Mouse (Mus musculus) forebrain, embryonic 13.5 days (tissue): ENCODE measurements around the gene Vezf1. TPM values are rescaled to one million over a fixed set of nuclear protein-coding genes. Genes with fewer than 3 reads are reported as not detected.

ENCODE experiments used
- ATAC-seq: fragments of 200-750 bp; cut with Nextera tagmentation; 2 replicates; pipeline ENCODE4 v1.8.0; 2017
- H3K27ac ChIP-seq: fragments of 300-500 bp; sonication (generic); 2 replicates; pipeline ENCODE4 v1.5.1; 2015; ENCODE audit warnings: inconsistent platforms, mild to moderate bottlenecking, moderate library complexity
- H3K27me3 ChIP-seq: fragments of 300-500 bp; sonication (generic); 2 replicates; pipeline ENCODE4 v1.6.1; 2015; ENCODE audit warnings: mild to moderate bottlenecking, inconsistent platforms
- H3K36me3 ChIP-seq: fragments of 300-500 bp; sonication (generic); 2 replicates; pipeline ENCODE4 v1.6.1; 2015; ENCODE audit warnings: mild to moderate bottlenecking, inconsistent platforms; ENCODE audit not compliant: poor library complexity, severe bottlenecking
- H3K4me1 ChIP-seq: fragments of 300-500 bp; sonication (generic); 2 replicates; pipeline ENCODE4 v1.6.1; 2015; ENCODE audit warnings: inconsistent platforms
- H3K4me2 ChIP-seq: fragments of 300-500 bp; sonication (generic); 2 replicates; pipeline ENCODE4 v1.6.1; 2015; ENCODE audit warnings: inconsistent platforms, mild to moderate bottlenecking, moderate library complexity
- H3K4me3 ChIP-seq: fragments of 300-500 bp; sonication (generic); 2 replicates; pipeline ENCODE4 v1.5.1; 2015; ENCODE audit warnings: mild to moderate bottlenecking, inconsistent platforms
- H3K9ac ChIP-seq: fragments of 300-500 bp; sonication (generic); 2 replicates; pipeline ENCODE4 v1.6.1; 2015; ENCODE audit warnings: mild to moderate bottlenecking, inconsistent platforms
- H3K9me3 ChIP-seq: fragments of 300-500 bp; sonication (generic); replicated peaks from 2 replicates; pipeline ENCODE4 v1.6.1; 2016; ENCODE audit warnings: inconsistent platforms
- WGBS: fragments of 180-500 bp; shearing (Covaris S2); methylation state at CpG from one replicate; pipeline ENCODE4 v1.1.7; 2015; 5-methylcytosine and 5-hydroxymethylcytosine counted together
- polyA plus RNA-seq: library from polyadenylated mRNA; unstranded; fragments of >200 nt; fragmentation: Nextera tagmentation; extraction: Ambion mirVana; gene quantifications from 2 replicates; pipeline ENCODE4 v1.2.1, GENCODE M21; 2015

Gene Vezf1
- polyA plus RNA-seq, 1 experiment from 2014 or later, result 65.6 TPM

DNA sequence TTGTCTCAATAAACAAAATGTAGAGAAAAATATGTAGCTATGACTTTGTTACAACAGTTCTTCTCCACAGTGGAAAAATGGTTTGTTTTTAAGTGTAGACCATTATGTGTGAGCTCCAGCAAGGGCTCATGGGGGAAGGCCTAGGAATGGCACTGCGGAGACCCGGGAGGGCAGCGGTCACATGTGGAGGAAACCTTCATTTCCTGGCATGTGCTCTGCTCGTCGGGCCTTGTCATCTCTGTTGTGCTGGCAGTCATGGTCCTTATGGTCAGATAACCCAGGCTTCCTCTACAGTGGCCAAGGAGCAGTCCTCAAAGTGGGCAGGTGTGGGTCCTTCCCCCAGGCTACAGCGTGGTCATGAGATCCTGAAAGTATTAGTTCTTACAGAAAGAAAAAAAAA is 15.6 kb downstream of the Vezf1 start:
- Histone ChIP-seq H3K4me2 (no peak overlapping the region), H3K27ac (no peak overlapping the region), H3K27me3 (no peaks in the 10 kb centered on the region), H3K4me1 (peaks cover 18% of the 10 kb centered on the region), H3K4me3 (no peak overlapping the region), H3K36me3 (peaks cover 61% of the 10 kb centered on the region), H3K9me3 (no peaks in the 10 kb centered on the region), H3K9ac (no peak overlapping the region)
- 84% methylated on average over 6 of the region's 6 CpGs for WGBS
- ATAC-seq, result no peak

DNA sequence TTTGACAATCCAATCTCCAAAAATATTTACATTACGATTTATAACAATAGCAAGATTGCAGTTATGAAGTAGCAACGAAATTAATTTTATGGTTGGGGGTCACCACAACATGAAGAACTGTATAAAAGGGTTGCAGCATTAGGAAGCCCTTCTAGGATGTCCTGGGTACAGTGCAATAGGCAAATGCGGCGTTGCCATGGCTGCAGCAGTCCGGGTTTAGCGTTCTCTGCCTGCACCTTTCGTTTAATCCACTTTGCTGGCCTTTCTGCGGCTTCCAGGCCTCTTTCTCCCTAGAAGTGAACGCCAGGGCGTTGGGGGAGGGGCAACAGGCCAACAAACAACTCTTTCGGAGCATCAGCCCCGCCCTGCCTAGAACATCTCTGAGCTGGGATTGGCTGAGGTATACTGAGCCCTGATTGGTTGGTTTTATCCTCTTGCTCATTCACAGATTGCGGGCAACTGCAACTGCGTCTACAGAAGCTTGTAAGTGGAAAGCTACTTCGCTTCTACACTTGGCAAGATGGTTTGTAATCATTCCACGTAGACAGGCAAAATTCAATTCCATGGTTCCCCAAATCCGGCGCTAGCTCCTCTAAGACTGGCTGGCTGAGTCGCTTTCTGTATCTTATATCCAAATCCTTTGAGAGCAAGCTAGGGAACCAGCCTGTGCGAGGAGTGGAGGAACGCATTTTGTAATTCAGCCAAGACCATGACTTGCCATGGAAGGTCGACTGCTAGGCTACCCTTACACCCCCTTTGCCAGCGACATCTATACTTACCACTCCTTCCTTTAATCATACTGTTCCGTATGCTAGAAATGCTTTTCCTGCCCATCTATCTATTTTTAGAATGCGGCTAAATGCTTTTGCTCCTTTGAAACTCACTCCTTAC is 18.9 kb downstream of the Vezf1 start:
- peak overlapping the region; percentile 59 for H3K4me2 ChIP-seq
- peaks cover 18% of the 10 kb centered on the region for H3K4me1 ChIP-seq
- 5% methylated on average over 25 of the region's 25 CpGs for WGBS
- peaks cover 29% of the 10 kb centered on the region for H3K36me3 ChIP-seq
- H3K9me3 ChIP-seq, result no peaks in the 10 kb centered on the region
- ATAC-seq, result peak; percentile 98
- peak overlapping the region; percentile 31 for H3K4me3 ChIP-seq
- H3K27ac ChIP-seq, result peak overlapping the region; percentile 70
- H3K9ac ChIP-seq, result peak overlapping the region; percentile 51
- no peaks in the 10 kb centered on the region for H3K27me3 ChIP-seq

DNA sequence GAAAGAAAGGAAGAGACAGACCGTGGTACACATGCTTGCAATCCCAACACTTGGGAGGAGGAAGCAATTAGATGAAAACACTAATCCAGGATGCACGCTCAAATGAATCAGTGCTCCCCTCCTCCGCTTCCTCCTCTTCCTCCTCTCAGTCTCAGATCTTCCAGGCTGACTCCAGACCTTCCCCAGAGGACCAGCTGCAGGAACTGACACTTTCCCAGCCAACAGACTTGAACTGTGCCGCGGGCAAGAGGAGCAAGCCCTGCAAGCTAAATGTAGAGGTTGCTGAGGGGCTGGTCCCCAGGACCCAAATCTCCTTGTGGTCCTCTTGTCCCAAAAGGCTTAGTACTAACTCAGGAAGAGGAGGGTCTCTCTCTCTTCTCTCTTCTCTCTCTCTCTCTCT is 21.1 kb downstream of the Vezf1 start:
- Histone ChIP-seq H3K9ac (no peak overlapping the region), H3K9me3 (no peaks in the 10 kb centered on the region), H3K4me2 (no peak overlapping the region), H3K36me3 (peaks cover 14% of the 10 kb centered on the region; the same call in 1 of the 2 replicates), H3K4me1 (peaks cover 18% of the 10 kb centered on the region), H3K4me3 (no peak overlapping the region), H3K27ac (no peak overlapping the region), H3K27me3 (no peaks in the 10 kb centered on the region)
- WGBS, result 69% methylated on average over 5 of the region's 5 CpGs
- no peak for ATAC-seq

DNA sequence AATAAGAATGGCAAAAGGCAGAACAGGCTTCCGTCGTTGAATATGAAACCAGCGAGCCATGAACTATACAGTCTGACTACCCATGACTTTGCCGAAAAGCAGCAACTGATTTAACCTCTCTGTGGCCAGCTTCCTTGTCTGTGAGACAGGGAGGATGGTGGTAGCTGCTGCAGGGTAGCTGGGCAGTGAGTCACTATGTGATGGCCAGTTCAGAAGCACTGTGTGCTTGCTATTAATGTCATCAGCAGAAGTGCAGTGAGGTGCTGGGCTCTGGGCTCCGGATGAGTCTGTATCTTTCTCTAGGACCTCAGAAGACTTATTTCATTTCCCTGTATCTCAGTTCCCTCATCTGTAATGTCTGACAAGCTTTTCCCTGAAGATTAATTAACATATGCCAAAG is 22.2 kb downstream of the Vezf1 start:
- Histone ChIP-seq H3K9me3 (no peaks in the 10 kb centered on the region), H3K9ac (no peak overlapping the region; the same call in 1 of the 2 replicates), H3K36me3 (0 out of 2 replicates have a peak, but pooled peaks cover 3% of the 10 kb centered on the region), H3K27me3 (no peaks in the 10 kb centered on the region), H3K4me3 (no peak overlapping the region), H3K27ac (no peak overlapping the region), H3K4me2 (no peak overlapping the region), H3K4me1 (peaks cover 18% of the 10 kb centered on the region)
- ATAC-seq, result no peak
- whole genome bisulfite sequencing, result 66% methylated on average over 5 of the region's 5 CpGs

DNA sequence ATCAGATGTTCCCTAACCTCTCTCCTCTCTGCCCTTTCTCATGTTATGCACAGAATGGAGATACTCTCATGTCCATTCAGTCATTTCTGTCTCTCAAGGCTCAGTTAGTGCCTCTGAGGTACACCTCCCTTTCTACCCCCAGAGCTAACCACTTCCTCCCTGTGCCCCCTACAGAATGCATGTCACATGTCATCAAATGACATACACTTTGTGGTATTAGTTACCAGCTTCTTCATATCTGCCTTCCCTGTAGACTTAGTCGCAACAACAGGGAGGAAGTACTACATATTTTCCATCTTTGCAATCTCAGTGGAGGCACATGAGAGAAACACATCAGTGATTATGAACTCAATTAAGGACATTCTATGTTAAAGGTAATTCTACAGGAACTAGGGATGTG is 23.9 kb downstream of the Vezf1 start:
- Histone ChIP-seq H3K4me1 (peaks cover 8% of the 10 kb centered on the region), H3K4me2 (no peak overlapping the region), H3K9me3 (no peaks in the 10 kb centered on the region), H3K27ac (no peak overlapping the region), H3K9ac (no peak overlapping the region), H3K36me3 (no peaks in the 10 kb centered on the region), H3K4me3 (no peak overlapping the region), H3K27me3 (peaks cover 1% of the 10 kb centered on the region; the same call in 1 of the 2 replicates)
- no peak for ATAC-seq
- 94% methylated on average over 1 of the region's 1 CpGs for WGBS

DNA sequence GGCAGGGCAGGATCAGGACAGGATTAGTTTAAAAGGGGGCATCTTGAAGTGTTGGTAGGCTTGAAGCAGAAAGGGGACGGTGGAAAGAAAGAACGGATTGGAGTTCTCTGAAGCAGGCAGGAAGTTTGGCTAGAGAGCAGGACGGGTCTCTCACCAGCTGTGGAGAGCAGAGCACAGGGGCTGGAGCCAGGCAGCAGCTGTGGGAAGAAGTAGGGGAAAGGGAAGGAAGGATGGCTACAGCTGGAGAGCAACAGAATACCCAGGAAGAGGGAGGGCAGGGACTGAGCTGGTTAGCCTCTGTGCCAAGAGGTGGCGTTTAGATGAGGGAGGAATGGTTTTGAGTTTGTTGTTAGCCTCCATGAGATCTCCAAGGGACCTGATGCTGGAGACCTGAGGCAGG is 29.1 kb downstream of the Vezf1 start:
- no peaks in the 10 kb centered on the region for H3K9me3 ChIP-seq
- peaks cover 33% of the 10 kb centered on the region for H3K4me1 ChIP-seq
- no peak overlapping the region for H3K9ac ChIP-seq
- peaks cover 13% of the 10 kb centered on the region for H3K27me3 ChIP-seq
- ATAC-seq, result no peak
- H3K36me3 ChIP-seq, result no peaks in the 10 kb centered on the region
- H3K4me3 ChIP-seq, result no peak overlapping the region
- H3K27ac ChIP-seq, result no peak overlapping the region
- no peak overlapping the region for H3K4me2 ChIP-seq
- WGBS, result 27% methylated on average over 4 of the region's 4 CpGs

DNA sequence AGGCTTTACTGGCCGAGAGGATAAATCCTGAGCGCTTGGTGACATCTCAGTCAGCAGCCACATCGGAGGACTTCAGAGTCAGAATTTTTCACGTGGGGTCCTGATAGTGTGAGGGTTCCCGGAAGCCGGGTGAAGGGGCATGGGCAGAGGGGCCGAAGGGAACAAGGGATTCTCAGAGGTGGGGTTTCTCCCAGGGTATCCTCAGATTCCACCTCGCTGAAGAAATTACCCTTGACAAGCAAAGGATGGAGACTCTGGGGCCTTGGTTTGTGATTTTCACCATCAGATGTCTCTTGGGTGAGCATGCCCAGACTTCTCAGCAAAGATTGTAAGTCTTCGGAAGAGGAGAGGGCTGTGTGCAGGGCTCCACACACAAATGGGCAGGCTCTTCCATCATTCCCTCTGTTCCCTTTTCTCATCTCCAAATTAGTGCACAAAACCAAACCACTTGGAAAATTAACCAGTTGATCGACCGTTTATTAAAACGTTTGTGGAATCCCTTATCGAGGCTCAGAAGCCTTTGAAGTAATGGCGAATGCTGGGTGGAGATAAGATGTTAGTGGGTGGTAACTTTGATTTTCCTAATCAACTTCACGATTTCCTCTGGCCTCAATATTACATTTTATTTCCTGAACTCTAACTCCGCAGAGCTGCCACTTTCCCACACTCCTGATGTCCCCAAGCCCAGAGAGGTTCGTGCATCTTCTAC is 30.1 kb downstream of the Vezf1 start, which contains the start of gene Cuedc1:
Gene Cuedc1 (plus strand): TSS at position 38 of the 709 bp plus-strand sequence.
- H3K27me3 ChIP-seq, result peaks cover 13% of the 10 kb centered on the region
- H3K4me2 ChIP-seq, result peak within 1 kb of the TSS; percentile 82
- peak within 1 kb of the TSS; percentile 86 for H3K27ac ChIP-seq
- no peaks in the 10 kb centered on the region for H3K36me3 ChIP-seq
- ATAC-seq, result no peak
- H3K9ac ChIP-seq, result peak within 1 kb of the TSS; percentile 97
- peak within 1 kb of the TSS; percentile 84 for H3K4me3 ChIP-seq
- no peaks in the 10 kb centered on the region for H3K9me3 ChIP-seq
- H3K4me1 ChIP-seq, result peaks cover 33% of the 10 kb centered on the region
- 30% methylated on average over 17 of the region's 17 CpGs for WGBS

DNA sequence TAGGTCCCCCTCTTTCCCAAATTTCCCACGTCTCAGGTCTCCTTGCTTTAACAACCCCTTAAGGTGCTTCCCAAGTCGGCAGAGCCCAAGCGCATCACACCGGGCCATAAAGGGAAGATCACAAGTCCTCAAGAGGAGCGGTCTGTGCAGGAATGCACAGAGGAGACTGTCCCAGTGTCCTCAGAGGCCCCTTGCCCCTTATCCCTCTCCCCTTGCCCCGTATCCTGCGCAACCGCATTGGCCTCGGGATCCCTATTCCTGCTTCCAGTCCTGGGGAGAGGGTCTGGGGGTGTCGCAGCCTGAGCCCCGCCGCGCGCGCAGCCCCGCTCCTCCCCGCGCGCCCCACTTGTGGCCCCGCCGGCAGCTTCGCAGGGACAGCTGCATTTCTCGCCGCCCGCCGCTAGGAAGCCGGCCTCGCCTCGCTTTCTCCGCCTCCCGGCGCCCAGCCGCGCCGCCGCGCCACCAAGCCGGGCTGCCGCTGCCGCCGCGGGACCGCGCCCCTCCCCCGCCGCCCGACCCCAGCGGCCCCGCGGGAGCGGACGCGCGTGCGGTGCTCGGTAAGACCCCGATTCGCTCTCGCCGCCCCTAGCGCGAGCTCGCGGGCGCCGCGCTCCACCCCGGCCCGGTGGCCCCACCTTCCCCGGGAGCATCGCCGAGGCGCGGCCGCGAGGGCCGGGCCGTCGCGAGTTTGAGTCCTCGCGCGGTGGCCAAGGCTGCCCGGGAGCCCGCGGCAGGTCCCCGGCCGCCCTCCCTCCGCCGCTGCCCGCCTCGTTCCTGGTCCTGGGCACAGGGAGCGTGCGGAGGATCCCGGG is 30.9 kb downstream of the Vezf1 start:
- peak; percentile 68 for ATAC-seq
- peak overlapping the region; percentile 97 for H3K9ac ChIP-seq
- peaks cover 33% of the 10 kb centered on the region for H3K4me1 ChIP-seq
- peak overlapping the region; percentile 86 for H3K27ac ChIP-seq
- peak overlapping the region; percentile 82 for H3K4me2 ChIP-seq
- peaks cover 13% of the 10 kb centered on the region for H3K27me3 ChIP-seq
- H3K36me3 ChIP-seq, result no peaks in the 10 kb centered on the region
- WGBS, result 1% methylated on average over 63 of the region's 95 CpGs
- H3K9me3 ChIP-seq, result no peaks in the 10 kb centered on the region
- peak overlapping the region; percentile 84 for H3K4me3 ChIP-seq

DNA sequence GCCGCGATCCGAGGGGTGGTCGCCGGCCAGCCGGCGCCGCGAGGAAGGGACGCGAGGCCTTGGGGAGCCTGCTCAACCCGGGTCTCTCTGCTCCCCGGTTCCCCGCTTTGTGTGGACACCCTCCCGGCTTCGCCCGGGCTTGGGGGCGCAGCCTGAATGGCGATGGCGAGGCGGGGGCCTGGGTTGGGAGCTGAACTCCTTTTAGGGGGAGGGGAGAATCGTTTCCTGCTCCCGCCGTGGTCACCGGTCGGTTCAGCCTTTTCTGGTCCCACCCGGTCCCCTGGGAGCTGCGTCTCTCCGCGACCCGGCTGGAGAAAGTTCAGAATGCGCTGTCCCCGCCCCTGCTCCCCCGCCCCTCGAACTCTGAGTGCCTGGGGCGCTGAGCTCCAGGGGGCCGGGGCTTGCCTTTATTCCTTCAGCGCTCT is 31.5 kb downstream of the Vezf1 start:
- no peaks in the 10 kb centered on the region for H3K36me3 ChIP-seq
- no peaks in the 10 kb centered on the region for H3K9me3 ChIP-seq
- H3K27me3 ChIP-seq, result peaks cover 13% of the 10 kb centered on the region
- peak overlapping the region; percentile 97 for H3K9ac ChIP-seq
- peak; percentile 55 for ATAC-seq
- H3K4me1 ChIP-seq, result peaks cover 33% of the 10 kb centered on the region
- H3K4me3 ChIP-seq, result peak overlapping the region; percentile 84
- peak overlapping the region; percentile 86 for H3K27ac ChIP-seq
- under 1% methylated on average over 26 of the region's 38 CpGs for WGBS
- H3K4me2 ChIP-seq, result peak overlapping the region; percentile 82

DNA sequence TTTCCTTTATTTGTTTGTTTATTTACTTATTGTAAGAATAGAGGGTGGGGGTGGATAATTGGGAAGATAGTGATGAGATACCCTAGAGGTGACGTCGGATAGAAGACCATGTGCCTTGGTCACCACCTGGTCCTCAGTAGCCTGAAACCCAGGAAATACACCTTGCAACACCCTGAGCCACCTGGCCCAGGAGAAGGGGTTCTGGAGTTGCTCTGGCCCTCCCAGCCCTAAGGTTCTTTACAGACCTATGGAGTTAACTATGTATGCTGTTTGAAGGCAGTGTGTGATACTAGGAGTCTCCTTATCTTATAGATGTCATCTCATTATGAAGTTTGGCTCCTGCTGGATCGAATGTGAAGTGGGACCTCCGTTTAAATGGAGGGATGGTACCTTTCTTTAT is 32.1 kb downstream of the Vezf1 start:
- Histone ChIP-seq H3K36me3 (no peaks in the 10 kb centered on the region), H3K4me2 (peak overlapping the region; percentile 82), H3K9me3 (no peaks in the 10 kb centered on the region), H3K27me3 (peaks cover 13% of the 10 kb centered on the region), H3K27ac (0 out of 2 replicates have a peak overlapping the region, but pooled peaks have one; percentile 20), H3K9ac (peak overlapping the region; percentile 97; the same call in 1 of the 2 replicates), H3K4me1 (peaks cover 33% of the 10 kb centered on the region), H3K4me3 (peak overlapping the region; percentile 84)
- 32% methylated on average over 4 of the region's 4 CpGs for WGBS
- ATAC-seq, result 0 out of 2 replicates have a peak, but pooled peaks have one; percentile 46

DNA sequence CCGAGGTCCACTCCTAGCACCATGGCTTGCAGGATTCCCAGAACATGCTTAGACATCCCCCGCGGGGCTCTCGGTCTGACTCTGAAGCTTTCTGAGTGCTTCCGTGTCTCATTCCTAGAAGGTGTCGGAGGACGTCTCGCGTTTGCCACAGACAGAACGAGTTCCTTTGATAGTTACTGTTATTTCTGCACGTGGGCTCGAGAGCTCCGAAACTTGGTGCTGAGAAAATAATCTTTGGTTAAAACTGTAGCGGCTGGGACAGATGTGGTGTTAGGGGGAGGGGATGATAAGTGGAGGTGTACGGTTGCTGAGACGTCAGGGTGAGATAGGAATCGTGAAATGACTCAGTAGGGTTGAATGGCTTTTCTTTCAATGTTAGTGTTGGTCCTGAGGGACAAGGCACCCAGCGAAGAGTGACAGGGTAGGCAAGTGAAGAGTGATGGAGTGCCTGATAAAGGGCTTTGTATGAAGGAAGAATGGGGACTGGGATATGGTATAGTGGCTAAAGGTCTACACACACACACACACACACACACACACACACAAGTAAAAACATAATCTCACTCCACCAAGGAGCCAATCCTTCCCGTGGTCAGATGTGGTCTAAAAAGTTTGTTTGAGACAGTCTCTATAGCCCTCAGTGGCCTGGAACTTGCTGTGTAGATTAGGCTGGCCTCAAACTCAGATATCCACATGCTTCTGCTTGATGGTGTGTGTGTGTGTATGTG is 35.3 kb downstream of the Vezf1 start:
- Histone ChIP-seq H3K4me3 (no peak overlapping the region), H3K9me3 (no peaks in the 10 kb centered on the region), H3K27ac (no peak overlapping the region), H3K4me2 (no peak overlapping the region), H3K4me1 (peaks cover 32% of the 10 kb centered on the region), H3K9ac (no peak overlapping the region), H3K27me3 (no peaks in the 10 kb centered on the region), H3K36me3 (no peaks in the 10 kb centered on the region)
- no peak for ATAC-seq
- 93% methylated on average over 19 of the region's 19 CpGs for WGBS
